Mouse (Mus musculus): ENCODE results near the gene Mta1.

DNA sequence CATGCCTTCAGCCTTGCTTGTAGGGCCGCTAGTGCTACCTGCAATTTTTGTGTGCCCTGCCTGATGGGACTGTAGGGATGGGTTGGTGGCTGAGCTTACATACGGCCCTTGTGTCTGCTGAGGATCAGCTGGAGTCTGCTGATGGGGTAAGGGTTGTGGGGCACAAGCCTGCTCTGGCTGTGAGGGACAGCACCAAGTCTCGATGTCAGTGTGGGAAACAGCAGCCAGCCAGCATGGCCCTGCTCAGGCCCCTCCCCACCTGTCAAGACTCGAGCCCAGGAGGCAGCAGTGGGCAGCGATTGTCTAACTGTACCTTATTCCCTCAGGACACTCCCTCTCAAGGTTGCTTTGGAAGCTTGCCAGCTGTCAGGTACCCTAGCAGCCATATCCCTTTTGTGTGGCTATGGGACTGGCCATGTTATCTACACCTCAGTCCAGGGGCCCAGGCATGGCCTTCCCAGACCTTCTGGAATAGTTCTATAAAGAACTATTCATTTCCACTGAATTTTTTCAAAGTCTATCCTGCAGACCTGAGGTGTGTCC is 35.9 kb downstream of the Mta1 start:
- TF ChIP-seq FLI1 (IDR thresholded peaks at IDR 0.05; ENCODE audit: low read length) (no peak), GATA1 (IDR thresholded peaks at IDR 0.05; ENCODE audit: borderline replicate concordance, low read length) (no peak)

Measured in megakaryocyte, embryonic 14.5 days (primary cell).